Mouse (Mus musculus): ENCODE measurements around the gene Tmem106a. TPM values are rescaled to one million over a fixed set of nuclear protein-coding genes. Genes with fewer than 3 reads are reported as not detected.

Tmem106a gene
- 2.2 TPM for polyA plus RNA-seq (2017; shearing (Covaris generic))

DNA sequence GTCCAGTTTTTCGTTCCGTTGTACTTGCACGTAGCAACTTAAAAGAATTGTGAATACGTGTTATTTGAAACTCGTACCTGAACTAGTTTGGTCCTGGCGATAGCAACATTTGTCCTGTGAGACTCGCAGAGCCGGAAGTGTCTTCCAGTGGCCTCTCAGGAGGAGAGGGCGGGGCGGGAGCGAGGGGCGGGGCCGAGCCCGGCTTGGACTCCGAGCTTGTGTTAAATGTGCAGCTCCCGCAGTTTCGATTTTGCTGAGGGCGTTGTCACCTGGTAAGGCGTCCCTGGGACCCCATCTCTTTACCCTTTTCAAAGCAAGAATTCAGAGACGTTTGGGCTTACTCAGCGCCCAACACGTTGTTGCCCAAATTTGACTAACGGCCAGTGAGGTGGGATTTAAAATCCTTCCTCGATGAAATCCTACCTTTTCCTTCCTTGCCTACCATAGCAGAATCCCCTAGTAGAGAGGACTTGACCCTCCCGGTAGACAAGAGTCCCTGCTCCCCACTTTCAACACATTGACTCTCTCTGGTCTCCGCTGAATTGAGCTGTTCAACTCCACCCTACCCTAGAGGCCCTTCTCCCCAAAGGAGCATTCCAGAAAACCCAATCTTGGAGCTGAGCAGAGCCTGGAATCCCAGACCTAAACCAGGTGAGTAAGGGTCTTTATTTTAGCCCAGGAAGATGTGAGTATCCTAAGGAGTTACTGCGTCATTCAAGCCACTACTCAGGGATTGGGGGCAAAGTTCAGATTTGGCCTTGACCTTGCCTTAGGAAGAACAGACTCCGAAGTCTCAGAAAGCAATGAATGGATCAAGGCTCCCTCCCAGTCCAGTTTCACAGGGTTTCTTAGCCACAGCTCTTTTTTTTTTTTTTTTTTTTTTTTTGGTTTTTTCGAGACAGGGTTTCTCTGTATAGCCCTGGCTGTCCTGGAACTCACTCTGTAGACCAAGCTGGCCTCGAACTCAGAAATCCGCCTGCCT, at the start of gene Tmem106a:
Gene Tmem106a, plus strand, starts transcription at position 189 of the 982 bp plus-strand sequence.

DNA sequence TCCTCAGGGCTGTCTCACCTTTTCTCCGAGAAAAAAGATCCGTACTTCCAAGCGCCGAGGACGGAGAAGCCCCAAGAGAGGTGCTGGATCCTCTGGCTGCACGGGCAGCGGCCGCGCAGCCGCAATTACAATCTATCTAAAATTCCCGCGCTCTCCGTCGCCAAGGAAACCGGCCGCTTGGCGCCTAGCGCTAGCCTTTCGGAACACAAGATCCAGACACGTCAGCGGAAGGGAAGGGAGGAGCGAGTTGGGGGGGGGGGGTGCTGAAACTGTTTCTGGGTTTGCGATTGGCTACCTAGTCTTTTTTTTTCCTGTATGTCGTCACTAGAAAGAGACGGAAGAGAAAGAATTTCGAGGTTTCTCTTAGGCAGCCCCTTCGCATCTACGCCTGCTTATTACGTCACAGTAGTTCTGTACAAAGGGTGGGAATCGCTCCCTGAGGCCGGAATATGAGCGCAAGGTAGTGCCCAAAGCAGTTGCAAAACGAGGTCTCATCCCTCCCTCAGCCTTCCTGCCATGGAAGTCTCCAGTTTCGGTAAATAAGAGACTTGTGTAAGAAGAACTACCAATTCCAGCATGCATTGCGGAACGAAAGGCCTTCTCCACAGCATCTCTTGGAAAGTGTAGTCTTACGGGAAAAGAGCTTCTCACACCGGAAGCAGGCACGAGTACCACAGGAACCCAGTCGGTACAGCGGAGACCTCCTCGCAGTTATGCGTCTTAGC, 30.1 kb upstream of the Tmem106a start, which contains the start of the genes Brca1 and Nbr1:
Gene Brca1, minus strand, starts transcription at position 205 of the 725 bp plus-strand sequence.
Gene Nbr1, plus strand, starts transcription at position 399 of the 725 bp plus-strand sequence.

DNA sequence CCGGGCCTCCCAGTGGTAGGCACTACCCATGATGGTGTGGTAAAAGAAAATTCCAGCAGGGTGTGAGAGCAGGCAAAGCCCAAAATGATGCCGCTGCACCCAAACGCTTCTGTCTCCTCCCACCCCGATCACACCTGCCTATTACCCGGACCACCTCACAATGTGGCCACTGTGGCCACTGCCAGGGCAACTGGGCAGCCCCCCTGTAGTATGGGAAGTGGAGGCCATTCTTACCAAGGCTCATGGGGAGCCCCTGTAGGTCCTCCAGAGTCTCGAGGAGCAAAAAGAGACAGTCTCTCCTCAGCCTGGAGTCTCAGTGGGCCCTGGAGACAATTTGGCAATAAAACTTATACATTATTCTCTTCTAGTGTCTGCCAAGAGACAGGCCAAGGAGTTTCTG, 17.1 kb downstream of the Tmem106a start, which contains the start of gene Gm11634:
Gene Gm11634, minus strand, starts transcription at position 101 of the 400 bp plus-strand sequence.

DNA sequence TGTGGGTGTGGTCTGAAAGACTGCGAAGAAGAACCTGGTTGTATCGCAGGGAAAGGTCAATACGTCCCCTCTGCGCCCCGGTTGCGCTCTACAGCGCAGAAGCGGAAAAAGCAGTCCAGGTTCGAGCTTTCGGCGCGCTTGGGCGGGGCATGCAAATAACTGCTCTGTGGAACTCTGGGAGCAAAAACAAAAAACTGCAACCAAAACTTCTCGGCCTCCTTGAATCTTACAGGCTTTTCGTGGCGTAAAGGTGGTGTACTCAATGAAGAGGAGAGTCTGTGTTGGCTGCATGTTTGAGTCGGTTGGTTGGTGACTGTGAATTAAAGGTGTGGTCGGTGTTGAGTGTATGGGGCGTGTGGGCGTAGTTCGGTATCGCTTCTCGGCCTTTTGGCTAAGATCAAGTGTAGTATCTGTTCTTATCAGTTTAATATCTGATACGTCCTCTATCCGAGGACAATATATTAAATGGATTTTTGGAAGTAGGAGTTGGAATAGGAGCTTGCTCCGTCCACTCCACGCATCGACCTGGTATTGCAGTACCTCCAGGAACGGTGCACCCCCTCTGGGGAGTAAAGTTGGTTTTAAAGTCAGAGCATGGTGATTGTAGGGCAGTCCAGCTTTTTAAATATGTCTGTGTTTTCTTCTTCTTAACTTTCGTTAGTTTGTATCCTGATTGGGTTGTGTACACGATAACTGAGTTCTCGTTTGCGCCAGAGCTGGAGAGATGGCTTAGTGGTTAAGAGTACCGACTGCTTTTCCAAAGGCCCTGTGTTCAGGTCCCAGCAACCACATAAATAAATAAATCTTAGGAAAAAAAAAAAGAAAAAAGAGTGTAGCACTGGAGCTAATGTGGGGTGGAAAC, 45.2 kb downstream of the Tmem106a start, which contains the start of gene Rdm1:
Gene Rdm1, plus strand, starts transcription at position 201 of the 862 bp plus-strand sequence.

Other genes starting within 250 kb of the Tmem106a start
- not detected for gene G6pc, start 214.7 kb upstream of the Tmem106a start, polyA plus RNA-seq (2017; shearing (Covaris generic))
- 27.6 TPM for gene Aarsd1, start 164.6 kb upstream of the Tmem106a start, polyA plus RNA-seq (2017; shearing (Covaris generic))
- not detected for gene Gm27029, start 157.4 kb upstream of the Tmem106a start, polyA plus RNA-seq (2017; shearing (Covaris generic))
- 29.5 TPM for gene Rundc1, start 157.2 kb upstream of the Tmem106a start, polyA plus RNA-seq (2017; shearing (Covaris generic))
- gene Ptges3l, start 156.9 kb upstream of the Tmem106a start, polyA plus RNA-seq (2017; shearing (Covaris generic)): 3.8 TPM
- 269 TPM for gene Rpl27, start 139.9 kb upstream of the Tmem106a start, polyA plus RNA-seq (2017; shearing (Covaris generic))
- 128 TPM for gene Ifi35, start 133.8 kb upstream of the Tmem106a start, polyA plus RNA-seq (2017; shearing (Covaris generic))
- 0.25 TPM for gene Rnd2, start 117.2 kb upstream of the Tmem106a start, polyA plus RNA-seq (2017; shearing (Covaris generic))
- 0.36 TPM for gene Vat1, start 116.0 kb upstream of the Tmem106a start, polyA plus RNA-seq (2017; shearing (Covaris generic))
- gene Brca1, start 30.3 kb upstream of the Tmem106a start, polyA plus RNA-seq (2017; shearing (Covaris generic)): 4.3 TPM
- gene Nbr1, start 30.1 kb upstream of the Tmem106a start, polyA plus RNA-seq (2017; shearing (Covaris generic)): 127 TPM
- gene Gm11634, start 17.0 kb downstream of the Tmem106a start, polyA plus RNA-seq (2017; shearing (Covaris generic)): not detected
- 30.2 TPM for gene Rdm1, start 45.0 kb downstream of the Tmem106a start, polyA plus RNA-seq (2017; shearing (Covaris generic))
- gene Arl4d, start 83.3 kb downstream of the Tmem106a start, polyA plus RNA-seq (2017; shearing (Covaris generic)): 1.8 TPM
- gene Dhx8, start 150.7 kb downstream of the Tmem106a start, polyA plus RNA-seq (2017; shearing (Covaris generic)): 73.4 TPM
- not detected for gene Etv4, start 203.1 kb downstream of the Tmem106a start, polyA plus RNA-seq (2017; shearing (Covaris generic))